Mouse (Mus musculus) bone marrow macrophage, adult 2 months (primary cell): Measurements from ENCODE around the gene Bcl2l11. TPM values are rescaled to one million over a fixed set of nuclear protein-coding genes. Genes with fewer than 3 reads are reported as not detected.
"Not testable (repeated sequence)": the region's sequence is repeated elsewhere in the genome, so short reads cannot be mapped to it uniquely, and the experiment has no call there.

ENCODE experiments used
- H3K27ac ChIP-seq: 2 replicates; pipeline ENCODE4 v1.5.1; 2012; ENCODE audit warnings: low read depth, low read length; ENCODE audit not compliant: insufficient read depth
- H3K4me1 ChIP-seq: 2 replicates; pipeline ENCODE4 v1.6.1; 2012; ENCODE audit warnings: low read length; ENCODE audit not compliant: control insufficient read depth, insufficient read depth
- H3K4me3 ChIP-seq: 2 replicates; pipeline ENCODE4 v1.5.1; 2012; ENCODE audit warnings: mild to moderate bottlenecking, low read length, moderate library complexity; ENCODE audit not compliant: insufficient read depth
- CTCF ChIP-seq: IDR thresholded peaks from 2 replicates; pipeline ENCODE4 v1.5.1; 2012; ENCODE audit warnings: low read depth, mild to moderate bottlenecking, low read length, moderate library complexity
- POLR2A ChIP-seq: IDR thresholded peaks from 2 replicates; pipeline ENCODE4 v1.6.1; 2012; ENCODE audit warnings: mild to moderate bottlenecking, low read depth, low read length, borderline replicate concordance
- polyA plus RNA-seq: library from polyadenylated mRNA; stranded (reverse); fragments of >200 nt; gene quantifications from 2 replicates; pipeline ENCODE4 v1.2.4, GENCODE M21; 2012; ENCODE audit not compliant: missing spikeins, insufficient read depth, insufficient read length

Bcl2l11 gene
- polyA plus RNA-seq, 1 experiment, result 60.5 TPM

DNA sequence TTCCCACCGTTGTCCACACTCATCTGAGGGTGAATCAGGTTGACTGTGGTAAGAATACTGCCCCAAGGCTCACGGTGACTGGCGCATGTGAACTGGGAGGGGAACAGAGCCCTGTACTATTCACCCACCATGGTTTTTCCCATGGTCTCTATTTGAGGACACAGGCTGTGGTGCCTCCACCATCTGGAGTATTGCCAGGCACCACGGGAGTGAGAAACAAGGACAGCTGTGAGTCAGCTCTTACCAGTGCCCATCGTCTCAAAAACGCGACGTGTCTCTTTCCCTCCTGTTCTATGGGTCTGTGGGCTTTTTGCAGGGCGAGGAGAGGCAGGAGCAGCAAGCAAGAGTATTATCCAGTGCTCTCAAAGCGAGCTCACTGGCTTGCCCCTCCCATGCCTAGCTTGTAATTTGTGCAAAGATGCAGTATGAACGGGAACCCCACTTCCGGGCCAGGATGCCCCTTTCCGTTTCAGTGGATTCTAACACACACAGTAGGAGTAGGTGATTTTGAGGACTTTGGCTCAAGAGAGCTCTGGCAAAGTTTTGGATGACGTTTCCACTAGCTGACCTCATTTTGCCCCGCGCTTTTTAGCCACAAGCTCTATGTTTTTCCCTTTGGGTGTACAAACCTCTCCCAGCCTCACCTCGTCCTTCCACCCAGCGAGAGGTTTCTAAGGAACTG, 53.4 kb downstream of the Bcl2l11 start:
- no peak for TF ChIP-seq CTCF
- no peak for TF ChIP-seq POLR2A
- Histone ChIP-seq H3K4me3 (peak overlapping the region; percentile 36; the same call in 1 of the 2 replicates), H3K27ac (peak overlapping the region; percentile 74), H3K4me1 (peaks cover 24% of the 10 kb centered on the region)

DNA sequence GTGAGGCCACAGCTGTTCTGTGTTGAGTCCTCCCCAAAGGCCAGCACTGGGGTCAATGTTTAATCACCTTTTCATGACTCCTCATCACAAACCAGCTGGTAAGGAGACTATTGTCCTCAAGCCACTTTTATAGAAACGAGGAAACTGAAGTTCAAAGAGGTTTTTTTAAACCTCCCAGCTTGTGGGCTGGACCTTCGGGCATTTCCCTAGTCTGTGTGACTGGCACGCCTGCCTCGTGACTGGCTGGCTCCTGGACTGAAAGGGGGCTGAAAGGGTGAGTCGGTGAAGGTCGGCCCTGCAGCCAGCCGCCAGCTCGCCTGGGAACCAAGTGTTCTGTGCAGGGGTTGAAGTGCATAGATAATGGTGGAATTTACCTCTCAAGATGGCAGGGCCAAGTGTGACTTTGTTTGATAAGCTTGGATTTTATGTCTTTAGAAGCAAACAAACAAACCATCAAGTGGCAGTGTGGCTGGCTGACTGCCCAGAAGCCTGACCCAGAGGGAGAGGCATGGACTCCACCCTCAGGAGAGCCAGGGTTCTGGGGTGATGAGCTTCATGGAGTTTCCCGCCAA, 54.1 kb downstream of the Bcl2l11 start:
- peaks cover 24% of the 10 kb centered on the region for H3K4me1 ChIP-seq
- H3K4me3 ChIP-seq, result peak overlapping the region; percentile 36
- TF ChIP-seq POLR2A (no peak), CTCF (no peak)
- H3K27ac ChIP-seq, result peak overlapping the region; percentile 74

- H3K27ac ChIP-seq, H3K4me3 ChIP-seq: not testable (repeated sequence)
- H3K4me1 ChIP-seq, result peaks cover 24% of the 10 kb centered on the region
Observed at GRCm38 (mm10) chr2:128182181-128182580, 56.3 kb downstream of the Bcl2l11 start.

DNA sequence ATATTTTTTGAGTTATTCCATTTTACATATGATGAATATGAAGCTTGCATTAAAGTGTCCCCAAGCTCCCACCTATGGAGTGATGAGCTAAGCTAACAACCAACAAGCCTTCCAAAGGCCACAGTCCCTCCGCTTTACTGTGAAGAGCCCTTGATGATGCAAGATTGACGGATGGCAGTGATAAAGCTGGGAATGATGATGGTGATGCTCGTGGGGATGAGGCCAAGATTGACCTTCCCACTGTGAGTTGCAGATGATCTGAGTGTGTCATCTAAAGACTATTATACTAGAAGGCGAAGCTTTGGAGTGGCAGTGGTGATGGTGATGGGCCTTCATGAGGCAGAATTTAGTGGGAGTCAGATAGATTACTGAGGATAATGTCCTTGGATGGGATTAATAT, 56.9 kb downstream of the Bcl2l11 start:
- H3K27ac ChIP-seq, result no peak overlapping the region
- TF ChIP-seq CTCF, result no peak
- no peak for TF ChIP-seq POLR2A
- peaks cover 24% of the 10 kb centered on the region for H3K4me1 ChIP-seq
- no peak overlapping the region for H3K4me3 ChIP-seq

DNA sequence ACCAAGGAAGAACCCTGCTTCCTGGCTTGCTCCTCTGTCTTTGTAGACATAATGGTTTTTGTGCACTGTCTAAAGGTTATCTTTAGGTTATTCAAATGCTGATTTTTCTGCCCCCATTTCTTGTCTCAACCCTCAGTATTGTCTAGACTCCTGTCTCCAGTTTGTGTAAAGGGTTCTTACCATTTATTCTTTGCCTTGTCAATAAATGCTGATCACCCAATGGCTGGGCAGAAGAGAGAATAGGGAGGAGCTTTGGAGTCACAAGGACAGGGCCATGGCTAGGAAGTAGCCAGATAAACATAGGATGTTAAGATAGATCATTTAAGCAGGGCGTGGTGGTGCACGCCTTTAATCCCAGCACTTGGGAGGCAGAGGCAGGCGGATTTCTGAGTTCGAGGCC, 57.9 kb downstream of the Bcl2l11 start:
- H3K27ac ChIP-seq, result no peak overlapping the region
- no peak overlapping the region for H3K4me3 ChIP-seq
- TF ChIP-seq CTCF (no peak), POLR2A (no peak)
- H3K4me1 ChIP-seq, result peaks cover 24% of the 10 kb centered on the region

GRCm38 (mm10) chr2:128185942-128186341, 60.1 kb downstream of the Bcl2l11 start:
- H3K27ac ChIP-seq, result no peak overlapping the region
- H3K4me3 ChIP-seq, result no peak overlapping the region
- peaks cover 20% of the 10 kb centered on the region for H3K4me1 ChIP-seq
- TF ChIP-seq CTCF (no peak), POLR2A (no peak)

DNA sequence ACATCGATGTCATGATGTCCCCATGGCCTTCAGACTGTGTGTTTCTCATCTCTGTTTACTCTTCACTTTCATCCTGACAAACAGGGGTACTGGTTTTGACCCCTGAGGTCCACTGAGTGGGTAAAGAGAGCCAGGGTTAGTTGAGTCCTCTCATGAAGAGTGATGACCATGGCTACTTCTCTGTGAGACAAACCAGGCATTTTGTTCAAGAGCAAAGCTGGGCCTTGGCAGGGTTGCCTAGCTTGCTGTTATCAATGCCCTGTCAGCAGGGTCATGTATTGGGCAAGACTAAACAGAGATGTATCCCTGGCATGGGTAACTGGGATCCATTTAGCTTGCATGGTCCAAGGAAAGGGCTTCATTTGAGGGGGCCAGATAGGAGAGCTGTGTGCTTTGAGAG, 61.4 kb downstream of the Bcl2l11 start:
- peaks cover 20% of the 10 kb centered on the region for H3K4me1 ChIP-seq
- TF ChIP-seq POLR2A (no peak), CTCF (no peak)

GRCm38 (mm10) chr2:128188461-128188860, 62.6 kb downstream of the Bcl2l11 start:
- Histone ChIP-seq H3K27ac (no peak overlapping the region), H3K4me1 (peaks cover 20% of the 10 kb centered on the region), H3K4me3 (no peak overlapping the region)
- TF ChIP-seq CTCF, result no peak
- TF ChIP-seq POLR2A, result no peak

More for the DNA sequence above, 61.4 kb downstream of the Bcl2l11 start:
- H3K4me3 ChIP-seq, result no peak overlapping the region
- H3K27ac ChIP-seq, result no peak overlapping the region

DNA sequence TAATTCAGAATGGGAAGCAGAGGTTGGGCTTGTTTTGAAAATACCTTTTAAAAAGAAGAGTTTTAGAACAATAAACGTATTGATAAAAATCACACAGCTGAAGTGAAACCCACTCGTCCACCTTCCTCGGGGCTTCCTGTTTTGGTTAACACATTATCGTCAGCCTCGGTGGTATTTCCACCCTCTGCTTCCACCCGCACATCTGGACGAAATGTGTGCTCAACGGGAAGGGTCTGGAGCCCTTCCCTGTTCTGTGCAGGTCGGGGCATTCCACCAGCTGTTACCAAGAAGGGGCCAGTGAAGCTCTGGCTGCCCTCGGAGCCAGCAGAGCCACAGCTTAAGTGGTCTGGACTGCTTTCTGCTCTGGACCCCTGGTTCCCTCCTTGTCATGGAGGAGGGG, 63.9 kb downstream of the Bcl2l11 start:
- no peak overlapping the region for H3K27ac ChIP-seq
- peak overlapping the region; percentile 18; the same call in 1 of the 2 replicates for H3K4me3 ChIP-seq
- no peak for TF ChIP-seq CTCF
- TF ChIP-seq POLR2A, result no peak
- H3K4me1 ChIP-seq, result peaks cover 20% of the 10 kb centered on the region

GRCm38 (mm10) chr2:128190196-128190595, 64.4 kb downstream of the Bcl2l11 start:
- Histone ChIP-seq H3K27ac (no peak overlapping the region), H3K4me3 (peak overlapping the region; percentile 18; the same call in 1 of the 2 replicates), H3K4me1 (peaks cover 20% of the 10 kb centered on the region)
- no peak for TF ChIP-seq POLR2A
- no peak for TF ChIP-seq CTCF
